Mouse (Mus musculus) macrophage (primary cell): ENCODE results near the gene Dock2. TPM values are rescaled to one million over a fixed set of nuclear protein-coding genes. Genes with fewer than 3 reads are reported as not detected.

ENCODE experiments used
- H3K27ac ChIP-seq: fragments of 350-480 bp; formaldehyde crosslinking; 2 replicates; pipeline ENCODE4 v1.9.0; 2021
- H3K36me3 ChIP-seq: fragments of 350-480 bp; formaldehyde crosslinking; 2 replicates; pipeline ENCODE4 v1.9.0; 2021; ENCODE audit errors: inconsistent target
- H3K4me3 ChIP-seq: fragments of 350-480 bp; formaldehyde crosslinking; 2 replicates; pipeline ENCODE4 v1.9.0; 2021; ENCODE audit errors: inconsistent target
- H3K79me2 ChIP-seq: fragments of 350-480 bp; formaldehyde crosslinking; 2 replicates; pipeline ENCODE4 v1.9.0; 2021; ENCODE audit errors: inconsistent target
- WGBS: methylation state at CpG from one replicate; pipeline ENCODE4 v1.1.7; 2026; ENCODE audit warnings: inconsistent platforms; ENCODE audit not compliant: missing documents; 5-methylcytosine and 5-hydroxymethylcytosine counted together
- polyA plus RNA-seq: library from polyadenylated mRNA; stranded (reverse); fragments of 250-400 nt; gene quantifications from 3 replicates; pipeline ENCODE4 v1.2.4, GENCODE M21; 2018; ENCODE audit warnings: inconsistent platforms

The Dock2 gene
- polyA plus RNA-seq, 1 experiment from 2014 or later: 157 TPM

DNA sequence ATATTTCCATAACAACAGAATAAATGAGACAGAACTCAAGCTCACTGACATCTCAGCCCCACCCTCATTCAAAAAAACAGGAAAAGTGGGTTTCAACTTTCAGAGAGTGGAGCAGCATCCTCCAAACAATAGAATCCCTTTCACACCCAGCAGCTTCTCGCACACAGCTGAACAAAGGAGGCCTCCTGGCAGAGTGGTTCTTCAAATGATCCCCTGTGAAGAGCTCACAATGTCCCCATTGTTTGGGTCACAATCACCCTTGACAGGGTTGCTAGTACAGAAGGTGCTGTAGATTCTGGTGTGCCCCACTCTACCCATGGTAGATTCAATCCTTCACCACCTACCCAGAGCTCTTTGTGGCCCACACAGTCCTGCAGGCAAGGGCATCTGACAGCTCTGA, 44.7 kb downstream of the Dock2 start:
- Histone ChIP-seq H3K27ac (no peak overlapping the region), H3K79me2 (peaks cover 99% of the 10 kb centered on the region), H3K36me3 (no peaks in the 10 kb centered on the region), H3K4me3 (no peak overlapping the region)
- 100% methylated on average over 1 of the region's 1 CpGs for WGBS

DNA sequence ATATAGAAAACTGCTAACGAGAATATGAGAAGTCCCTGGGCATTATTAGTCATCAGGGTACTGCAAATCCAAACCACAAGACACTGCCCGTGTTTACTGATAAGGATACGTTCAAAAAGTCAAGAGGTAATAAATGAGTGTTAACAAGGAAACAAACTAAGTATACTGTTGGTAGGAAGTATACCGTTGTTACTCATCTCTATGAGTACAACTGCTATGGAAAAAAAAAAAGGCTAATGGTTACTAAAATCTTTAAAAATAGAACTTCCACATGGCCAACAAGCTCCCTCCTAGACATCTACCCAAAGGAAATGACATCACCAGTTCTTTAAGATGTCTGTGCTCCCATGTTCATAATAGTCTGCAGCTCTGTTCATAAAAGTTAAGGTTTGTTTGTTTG, 46.5 kb downstream of the Dock2 start:
- Histone ChIP-seq H3K27ac (peak overlapping the region; percentile 73), H3K79me2 (peaks cover 99% of the 10 kb centered on the region), H3K36me3 (peaks cover 17% of the 10 kb centered on the region), H3K4me3 (no peak overlapping the region)
- WGBS: 2% methylated on average over 4 of the region's 4 CpGs

DNA sequence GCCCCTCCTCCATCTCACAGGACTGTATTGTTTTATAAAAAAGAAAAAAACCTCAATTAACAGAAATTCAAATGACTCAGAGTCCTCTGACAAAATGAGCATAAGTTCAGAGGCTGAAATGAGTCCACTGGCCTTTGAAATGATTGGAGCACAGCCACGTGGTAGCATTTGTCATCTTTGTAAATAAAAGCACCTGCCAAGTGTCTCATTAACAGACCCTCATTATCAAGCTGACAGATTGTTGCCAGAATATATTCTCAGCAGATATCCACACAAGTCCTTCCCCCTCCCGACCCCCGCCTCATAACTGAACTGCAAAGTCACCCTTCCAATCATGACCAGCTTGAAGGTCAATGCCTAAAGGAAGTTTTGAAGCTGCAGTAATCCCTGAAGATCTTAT, 49.7 kb downstream of the Dock2 start:
- Histone ChIP-seq H3K36me3 (peaks cover 48% of the 10 kb centered on the region), H3K27ac (no peak overlapping the region), H3K4me3 (no peak overlapping the region), H3K79me2 (peaks cover 91% of the 10 kb centered on the region)
- WGBS: 78% methylated on average over 3 of the region's 3 CpGs

DNA sequence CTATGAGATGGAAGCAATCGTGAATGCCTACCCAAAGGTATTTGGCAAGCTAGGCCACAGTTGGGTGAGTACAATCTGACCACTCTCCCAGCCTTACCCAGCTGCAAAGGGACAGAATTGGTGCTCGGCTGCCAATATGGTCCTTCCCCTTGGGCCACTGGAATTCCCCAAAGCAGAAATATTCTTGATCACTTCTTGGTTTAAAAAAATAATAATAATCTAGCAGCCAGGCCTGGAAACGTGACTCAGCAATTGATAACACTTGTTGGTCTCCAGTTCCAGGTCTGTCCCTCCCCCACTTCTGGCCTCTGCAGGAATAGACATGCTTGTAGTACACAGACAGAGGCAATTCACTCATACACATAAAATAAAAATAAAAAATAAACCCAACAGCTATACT, 56.2 kb downstream of the Dock2 start:
- WGBS: 93% methylated on average over 3 of the region's 3 CpGs
- Histone ChIP-seq H3K36me3 (peaks cover 95% of the 10 kb centered on the region), H3K79me2 (peaks cover 26% of the 10 kb centered on the region), H3K27ac (no peak overlapping the region), H3K4me3 (no peak overlapping the region)

DNA sequence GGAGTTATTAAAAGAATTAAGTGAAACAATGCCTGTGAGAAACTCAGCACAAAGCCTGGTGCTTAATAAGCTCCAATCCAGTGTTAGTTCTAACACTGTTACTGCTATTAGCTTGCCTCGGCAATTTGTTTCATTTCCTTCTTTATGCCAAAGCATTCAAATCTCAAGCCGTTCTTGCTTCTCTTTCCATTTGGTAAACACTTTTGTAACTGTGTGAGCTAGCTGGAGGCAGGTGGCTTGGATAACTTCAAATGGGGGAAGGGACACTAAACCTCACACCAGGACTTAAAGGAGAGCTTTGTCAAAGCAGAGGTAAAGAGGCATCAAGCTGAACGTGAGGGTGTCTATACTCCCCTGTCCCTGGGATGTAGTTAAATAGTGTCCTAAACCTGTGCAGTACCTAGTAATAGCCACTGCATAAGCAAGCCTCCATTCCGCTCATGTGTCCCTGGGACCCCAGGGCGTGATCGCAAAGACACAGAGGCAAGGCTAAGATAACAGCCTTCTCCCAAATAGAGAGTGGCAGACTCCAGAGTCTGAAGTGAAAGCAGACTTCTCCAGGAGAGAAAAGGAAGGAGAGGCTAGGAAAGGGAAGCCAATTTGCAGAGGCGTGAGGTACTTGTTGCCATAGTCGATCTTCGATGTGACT, 56.9 kb downstream of the Dock2 start:
- peaks cover 20% of the 10 kb centered on the region; the same call in 1 of the 2 replicates for H3K79me2 ChIP-seq
- H3K36me3 ChIP-seq: peaks cover 95% of the 10 kb centered on the region
- no peak overlapping the region for H3K4me3 ChIP-seq
- WGBS: 73% methylated on average over 9 of the region's 9 CpGs
- no peak overlapping the region for H3K27ac ChIP-seq

DNA sequence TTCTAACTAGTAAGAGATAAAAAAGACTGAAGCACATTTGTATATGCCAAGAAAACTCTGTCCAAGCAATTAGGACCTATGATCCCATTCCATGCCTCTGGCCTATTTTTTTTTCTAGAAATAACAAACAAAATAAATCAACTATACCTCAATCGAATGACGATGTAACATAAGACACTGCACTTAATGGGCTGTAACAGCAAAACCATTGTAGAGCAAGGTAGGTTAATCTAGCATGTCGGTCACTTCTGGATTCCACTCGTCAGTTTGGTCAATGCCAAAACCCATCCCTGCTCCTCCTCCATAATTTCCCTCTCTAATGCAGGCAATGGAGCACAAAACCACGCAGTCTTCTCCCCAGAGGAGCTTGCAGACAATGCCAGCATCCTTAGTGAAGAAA, 70.3 kb downstream of the Dock2 start:
- 97% methylated on average over 5 of the region's 5 CpGs for WGBS
- Histone ChIP-seq H3K36me3 (peaks cover 82% of the 10 kb centered on the region), H3K79me2 (no peaks in the 10 kb centered on the region; the same call in 1 of the 2 replicates), H3K4me3 (no peak overlapping the region), H3K27ac (no peak overlapping the region)

DNA sequence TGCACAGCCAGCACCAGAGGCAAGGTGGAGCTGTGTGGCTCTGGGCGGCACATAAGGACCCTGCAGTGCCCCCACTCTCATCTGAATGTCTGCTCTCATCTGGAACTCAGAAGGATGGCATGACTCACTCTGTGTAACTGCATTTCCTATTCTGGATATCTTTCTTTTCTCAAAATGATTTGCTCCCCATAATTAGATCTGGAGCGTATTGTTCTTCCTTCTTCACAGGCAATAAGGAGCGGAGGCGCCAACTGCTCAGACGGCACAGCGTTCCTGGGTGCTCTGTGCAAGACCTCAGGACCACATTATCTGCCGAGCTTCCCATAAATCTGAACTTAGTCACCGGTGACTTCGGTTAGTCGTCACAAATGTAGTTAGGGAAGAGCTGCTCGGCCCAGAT, 75.4 kb downstream of the Dock2 start:
- H3K79me2 ChIP-seq: no peaks in the 10 kb centered on the region
- H3K4me3 ChIP-seq: no peak overlapping the region
- no peak overlapping the region for H3K27ac ChIP-seq
- H3K36me3 ChIP-seq: peaks cover 86% of the 10 kb centered on the region
- 94% methylated on average over 11 of the region's 11 CpGs for WGBS

DNA sequence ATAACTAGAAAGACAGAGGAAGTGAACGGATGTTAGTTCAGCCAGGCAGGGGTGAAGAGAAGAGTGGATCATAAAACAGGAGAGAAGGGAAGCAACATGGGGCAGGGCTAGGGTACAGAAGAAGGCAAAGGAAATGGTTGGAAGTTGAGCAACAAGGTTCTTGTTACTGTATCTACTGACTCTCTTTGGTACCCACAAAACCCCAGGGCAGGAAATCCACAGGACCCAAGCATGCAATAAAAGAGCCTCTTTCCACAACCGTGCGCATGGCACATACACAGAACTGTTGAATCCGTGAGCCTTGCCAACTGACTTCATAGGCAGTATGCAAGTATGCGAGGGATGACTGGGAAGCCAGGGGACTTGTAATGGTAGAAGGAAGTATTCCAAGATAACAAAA, 76.3 kb downstream of the Dock2 start:
- peaks cover 89% of the 10 kb centered on the region for H3K36me3 ChIP-seq
- 22% methylated on average over 5 of the region's 5 CpGs for WGBS
- no peak overlapping the region for H3K4me3 ChIP-seq
- no peak overlapping the region for H3K27ac ChIP-seq
- H3K79me2 ChIP-seq: no peaks in the 10 kb centered on the region

DNA sequence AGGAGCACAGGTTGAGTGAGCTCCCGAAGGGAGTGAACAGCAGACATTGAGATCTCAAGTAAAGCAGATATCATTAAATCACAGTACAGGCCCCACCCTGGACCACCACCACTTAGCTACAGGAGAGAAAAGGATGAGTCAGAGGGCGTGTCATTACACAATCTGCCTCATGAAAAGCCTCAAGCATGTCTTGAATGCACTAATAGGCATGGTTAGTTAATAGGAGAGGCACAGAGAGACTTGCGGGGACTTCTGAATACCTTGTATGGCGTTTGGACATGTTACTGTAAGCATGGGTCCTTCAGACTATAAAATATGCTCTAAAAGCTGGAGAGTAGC, 78.6 kb downstream of the Dock2 start:
- peaks cover 99% of the 10 kb centered on the region for H3K36me3 ChIP-seq

DNA sequence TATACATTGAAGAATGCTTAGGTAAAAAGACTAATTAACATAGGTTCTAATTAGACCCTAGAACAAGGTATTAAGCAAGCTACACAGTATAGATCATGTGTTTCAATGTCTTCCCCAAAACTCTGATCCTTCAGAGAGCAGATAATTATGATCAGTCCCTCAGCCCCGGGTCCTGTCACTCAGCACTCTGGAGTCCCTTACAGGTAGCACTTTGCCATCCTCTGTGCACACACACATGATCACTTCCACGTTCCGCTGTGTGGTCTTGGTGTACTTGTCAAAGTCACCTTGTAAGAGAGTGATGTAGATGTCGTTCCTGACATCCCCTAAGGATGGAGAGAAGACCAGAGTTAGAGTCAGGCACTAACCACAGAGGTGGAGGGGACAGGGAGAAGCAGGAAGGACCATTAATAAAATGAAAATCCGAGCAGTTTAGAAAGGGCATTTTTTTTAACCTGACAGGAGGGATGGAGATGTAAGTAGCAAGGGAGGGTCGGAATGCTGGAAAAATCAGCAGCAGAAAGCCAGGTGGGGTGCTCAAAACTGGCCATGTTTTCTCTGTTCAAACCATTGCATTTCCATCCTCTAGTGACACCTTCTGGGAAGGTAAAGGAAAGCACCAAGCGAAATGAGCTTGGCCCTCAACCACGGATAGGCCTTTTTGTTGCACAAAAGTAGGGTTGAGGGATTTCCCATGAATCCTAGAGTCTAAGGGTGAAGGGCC, 79.1 kb downstream of the Dock2 start:
- no peaks in the 10 kb centered on the region for H3K79me2 ChIP-seq
- peaks cover 99% of the 10 kb centered on the region for H3K36me3 ChIP-seq
- no peak overlapping the region for H3K4me3 ChIP-seq
- no peak overlapping the region for H3K27ac ChIP-seq
- 93% methylated on average over 8 of the region's 8 CpGs for WGBS

More for the DNA sequence above, 78.6 kb downstream of the Dock2 start:
- Histone ChIP-seq H3K79me2 (no peaks in the 10 kb centered on the region), H3K4me3 (no peak overlapping the region), H3K27ac (no peak overlapping the region)
- WGBS: 89% methylated on average over 4 of the region's 4 CpGs

DNA sequence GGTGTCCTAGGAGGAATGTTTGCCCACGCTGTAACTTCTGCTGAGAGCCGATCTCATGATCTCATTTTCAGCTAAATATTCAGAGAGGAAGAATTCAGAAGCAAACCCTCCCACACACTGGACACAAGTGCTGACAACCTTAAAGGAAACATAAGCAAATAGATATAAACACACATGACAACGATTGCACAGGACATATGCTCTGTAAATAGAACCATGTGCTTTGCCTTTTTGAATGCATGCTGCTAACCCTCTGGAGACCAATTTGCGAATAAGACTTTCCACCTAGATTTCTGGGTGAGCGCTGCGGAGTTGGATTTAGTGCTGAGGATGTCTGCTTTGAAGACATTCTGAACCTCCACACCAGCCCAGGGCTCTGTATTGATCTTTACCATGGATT, 79.8 kb downstream of the Dock2 start:
- Histone ChIP-seq H3K79me2 (no peaks in the 10 kb centered on the region), H3K4me3 (no peak overlapping the region), H3K27ac (no peak overlapping the region), H3K36me3 (peaks cover 99% of the 10 kb centered on the region)
- 95% methylated on average over 6 of the region's 6 CpGs for WGBS

DNA sequence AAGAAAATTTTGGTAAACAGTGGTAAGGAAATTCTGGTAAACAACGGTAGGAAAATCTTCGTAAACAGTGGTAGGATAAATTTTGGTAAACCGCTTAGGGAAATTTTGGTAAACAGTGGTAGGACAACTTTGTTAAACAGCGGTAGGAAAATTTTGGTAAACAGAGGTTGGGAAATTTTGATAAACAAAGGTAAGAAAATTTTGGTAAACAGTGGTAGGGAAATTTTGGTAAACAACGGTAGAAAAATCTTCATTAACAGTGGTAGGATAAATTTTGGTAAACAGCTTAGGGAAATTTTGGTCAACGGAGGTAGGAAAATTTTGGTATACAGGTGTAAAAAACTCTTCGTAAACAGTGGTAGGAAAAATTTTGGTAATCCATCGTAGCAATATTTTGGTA, 101.9 kb downstream of the Dock2 start:
- Histone ChIP-seq H3K4me3 (no peak overlapping the region), H3K79me2 (no peaks in the 10 kb centered on the region; the same call in 1 of the 2 replicates), H3K27ac (no peak overlapping the region), H3K36me3 (peaks cover 52% of the 10 kb centered on the region)
- 45% methylated on average over 8 of the region's 8 CpGs for whole genome bisulfite sequencing

DNA sequence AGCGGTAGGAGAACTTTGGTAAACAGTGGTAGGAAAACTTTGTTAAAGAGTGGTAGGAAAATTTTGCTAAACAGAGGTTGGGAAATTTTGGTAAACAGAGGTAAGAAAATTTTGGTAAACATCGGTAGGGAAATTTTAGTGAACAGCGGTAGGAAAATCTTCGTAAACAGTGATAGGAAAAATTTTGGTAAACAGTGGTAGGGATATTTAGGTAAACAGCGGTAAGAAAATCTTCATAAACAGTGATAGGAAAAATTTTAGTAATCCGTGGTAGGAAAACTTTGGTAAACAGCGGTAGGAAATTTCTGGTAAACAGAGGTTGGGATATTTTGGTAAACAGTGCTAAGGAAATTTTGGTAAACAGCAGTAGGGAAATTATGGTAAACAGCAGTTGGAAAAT, 239.1 kb downstream of the Dock2 start:
- Histone ChIP-seq H3K27ac (no peak overlapping the region), H3K36me3 (peaks cover 15% of the 10 kb centered on the region), H3K4me3 (no peak overlapping the region), H3K79me2 (peaks cover 4% of the 10 kb centered on the region; the same call in 1 of the 2 replicates)
- WGBS: 80% methylated on average over 7 of the region's 7 CpGs

DNA sequence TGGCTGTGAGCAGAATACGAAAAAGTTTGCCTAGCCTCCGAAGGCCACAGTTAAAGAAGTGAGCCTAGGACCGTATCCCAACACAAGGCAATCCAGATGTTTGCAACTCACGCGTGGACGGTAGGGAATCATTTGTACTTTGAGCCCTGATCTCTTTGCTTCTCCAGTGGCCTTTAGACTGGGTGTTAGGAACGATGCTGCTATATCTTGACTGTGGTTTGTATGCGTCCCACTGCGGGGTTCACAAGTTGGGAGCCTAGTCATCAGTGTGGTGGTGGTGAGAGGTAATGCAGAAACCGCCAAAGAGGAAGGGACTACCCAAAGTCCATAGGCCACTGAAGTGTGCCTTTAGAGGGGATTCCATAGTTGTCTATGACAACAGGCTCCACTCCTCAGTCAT, 251.6 kb downstream of the Dock2 start:
- Histone ChIP-seq H3K27ac (no peak overlapping the region), H3K36me3 (peaks cover 37% of the 10 kb centered on the region), H3K4me3 (no peak overlapping the region), H3K79me2 (peaks cover 4% of the 10 kb centered on the region; the same call in 1 of the 2 replicates)
- WGBS: 98% methylated on average over 10 of the region's 10 CpGs

DNA sequence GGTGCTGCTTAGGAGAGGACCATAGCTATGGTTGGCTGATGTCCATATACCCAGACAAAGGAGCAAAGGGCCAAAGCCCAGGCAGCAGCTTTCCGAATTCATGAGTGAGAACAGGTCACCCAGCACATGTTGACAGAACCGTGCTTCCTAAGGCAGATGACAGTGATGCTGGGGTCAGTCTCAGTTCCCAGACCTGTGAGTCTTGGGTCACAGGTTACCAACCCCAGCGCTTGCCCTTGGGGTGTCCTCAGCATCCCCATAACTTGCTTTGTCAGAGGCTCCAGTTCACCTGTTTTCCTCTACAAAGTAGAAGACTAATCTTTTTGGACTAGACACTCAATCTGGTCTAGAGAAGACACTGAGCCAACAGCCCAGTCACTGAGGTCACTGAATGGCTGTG, 252.7 kb downstream of the Dock2 start:
- no peak overlapping the region for H3K27ac ChIP-seq
- H3K4me3 ChIP-seq: no peak overlapping the region
- H3K79me2 ChIP-seq: peaks cover 9% of the 10 kb centered on the region; the same call in 1 of the 2 replicates
- H3K36me3 ChIP-seq: peaks cover 33% of the 10 kb centered on the region
- WGBS: 100% methylated on average over 3 of the region's 3 CpGs
